Mouse (Mus musculus): ENCODE data around the gene Rpl3. TPM values are rescaled to one million over a fixed set of nuclear protein-coding genes. Genes with fewer than 3 reads are reported as not detected.

The Rpl3 gene
- polyA plus RNA-seq, 1 experiment from 2014 or later = 548 TPM

DNA sequence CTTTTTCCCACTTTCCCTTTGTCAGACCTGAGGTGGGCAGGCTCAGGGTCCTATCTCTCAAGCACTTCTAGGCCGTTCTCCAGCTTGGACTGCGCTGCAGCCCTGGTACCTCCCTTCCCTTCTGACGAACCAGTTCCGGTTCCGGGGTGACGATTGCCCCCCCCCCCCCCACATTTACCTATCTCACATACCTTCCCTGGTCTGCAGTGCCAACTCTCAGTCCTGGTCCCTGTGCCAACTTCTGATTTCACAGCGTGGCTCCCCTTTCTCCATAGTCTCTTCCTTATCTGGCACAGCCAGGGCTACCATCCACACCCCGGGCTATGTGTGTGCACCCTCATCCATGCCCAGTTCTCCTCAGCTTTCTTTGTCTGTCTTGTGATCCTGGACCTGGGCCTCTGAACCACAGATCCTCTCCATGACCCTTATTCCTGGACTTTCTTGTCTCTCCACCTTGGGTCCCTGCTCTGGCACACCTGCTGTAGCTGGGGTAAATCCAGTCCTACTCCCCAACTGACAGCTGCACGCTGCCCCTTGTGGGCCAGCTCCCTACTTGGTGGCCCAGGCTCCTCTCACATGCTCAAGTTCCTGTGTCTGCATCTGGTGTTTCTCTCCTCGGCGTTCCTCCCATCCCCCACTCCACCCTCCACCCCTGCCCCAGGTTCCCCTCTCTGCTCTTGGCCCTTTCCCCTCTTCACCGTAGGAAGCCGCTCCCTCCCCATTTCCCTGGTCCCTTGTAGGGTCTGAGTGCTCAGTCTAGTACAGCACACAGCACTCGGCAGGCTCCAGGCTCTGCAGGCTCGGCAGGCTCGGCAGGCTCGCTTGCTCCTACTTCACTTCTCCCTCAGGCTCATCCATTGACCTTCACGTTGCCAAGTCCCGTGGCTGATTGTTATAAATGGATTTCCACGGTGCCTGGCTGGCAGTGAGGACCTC lies 5.5 kb upstream of the Rpl3 start:
- H3K27ac ChIP-seq (ENCODE audit: low read length) = peak overlapping the region; percentile 20; the same call in 1 of the 2 replicates
- peak; percentile 57 for ATAC-seq
- no peaks in the 10 kb centered on the region for H3K36me3 ChIP-seq (ENCODE audit: control insufficient read depth, insufficient read depth, low read length)
- peak overlapping the region; percentile 33; the same call in 1 of the 2 replicates for H3K4me2 ChIP-seq (ENCODE audit: low read length)
- H3K4me1 ChIP-seq (ENCODE audit: control insufficient read depth, insufficient read depth, low read length) = peaks cover 29% of the 10 kb centered on the region
- peak overlapping the region; percentile 44; the same call in 1 of the 2 replicates for H3K9ac ChIP-seq (ENCODE audit: low read depth, low read length)
- no peak overlapping the region for H3K4me3 ChIP-seq (ENCODE audit: low read depth, low read length)
- WGBS = 23% methylated on average over 20 of the region's 20 CpGs
- H3K9me3 ChIP-seq (replicated peaks; ENCODE audit: control insufficient read depth, low read length, poor library complexity, severe bottlenecking) = no peaks in the 10 kb centered on the region
- H3K27me3 ChIP-seq (ENCODE audit: control insufficient read depth, insufficient read depth, low read depth, low read length) = no peaks in the 10 kb centered on the region

DNA sequence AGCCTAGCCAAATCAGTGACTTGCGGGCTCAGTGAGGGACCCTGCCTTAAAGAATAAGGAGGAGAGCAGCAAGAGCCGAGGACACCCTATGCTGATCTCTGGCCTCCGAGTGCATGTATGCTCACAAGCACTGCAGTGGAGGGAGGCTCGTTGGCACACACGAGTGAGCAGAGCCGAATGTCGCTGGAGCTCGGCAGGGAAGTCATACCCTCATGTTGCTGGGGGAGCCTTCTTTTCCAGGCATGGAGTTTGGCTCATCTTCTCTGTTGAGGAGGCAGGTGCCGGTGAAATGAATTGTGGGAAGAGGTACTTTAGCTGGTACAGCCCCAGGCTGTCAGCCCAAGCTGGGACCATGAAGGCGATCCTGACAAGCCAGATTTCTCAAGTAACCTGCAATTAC lies 4.7 kb upstream of the Rpl3 start:
- 62% methylated on average over 10 of the region's 10 CpGs for WGBS
- Histone ChIP-seq H3K4me3 (ENCODE audit: low read depth, low read length) (no peak overlapping the region), H3K4me1 (ENCODE audit: control insufficient read depth, insufficient read depth, low read length) (peaks cover 32% of the 10 kb centered on the region), H3K9me3 (replicated peaks; ENCODE audit: control insufficient read depth, low read length, poor library complexity, severe bottlenecking) (no peaks in the 10 kb centered on the region), H3K9ac (ENCODE audit: low read depth, low read length) (no peak overlapping the region), H3K36me3 (ENCODE audit: control insufficient read depth, insufficient read depth, low read length) (no peaks in the 10 kb centered on the region), H3K27ac (ENCODE audit: low read length) (no peak overlapping the region), H3K27me3 (ENCODE audit: control insufficient read depth, insufficient read depth, low read depth, low read length) (no peaks in the 10 kb centered on the region), H3K4me2 (ENCODE audit: low read length) (no peak overlapping the region)
- ATAC-seq = no peak

DNA sequence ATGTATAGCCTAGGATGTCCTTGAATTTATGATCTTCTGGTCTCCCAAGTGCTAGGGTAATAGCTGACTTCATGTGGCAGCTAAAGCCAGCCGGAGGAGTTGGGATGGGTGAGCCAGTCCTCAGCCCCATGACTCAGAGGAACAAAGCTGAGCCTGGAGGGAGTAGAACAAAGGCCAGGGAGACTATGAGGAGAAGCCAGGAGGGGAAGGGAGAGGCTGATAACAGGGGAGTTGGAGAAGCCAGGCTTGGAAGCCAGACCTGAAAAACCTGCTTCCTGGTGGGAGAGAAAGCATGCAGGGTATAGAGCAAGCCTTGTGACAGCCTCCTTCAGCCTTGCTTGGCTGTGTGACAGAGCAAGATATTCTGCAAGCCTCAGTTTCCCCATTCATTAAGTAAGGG lies 3.9 kb upstream of the Rpl3 start:
- 59% methylated on average over 1 of the region's 1 CpGs for WGBS
- peaks cover 32% of the 10 kb centered on the region for H3K4me1 ChIP-seq (ENCODE audit: control insufficient read depth, insufficient read depth, low read length)

DNA sequence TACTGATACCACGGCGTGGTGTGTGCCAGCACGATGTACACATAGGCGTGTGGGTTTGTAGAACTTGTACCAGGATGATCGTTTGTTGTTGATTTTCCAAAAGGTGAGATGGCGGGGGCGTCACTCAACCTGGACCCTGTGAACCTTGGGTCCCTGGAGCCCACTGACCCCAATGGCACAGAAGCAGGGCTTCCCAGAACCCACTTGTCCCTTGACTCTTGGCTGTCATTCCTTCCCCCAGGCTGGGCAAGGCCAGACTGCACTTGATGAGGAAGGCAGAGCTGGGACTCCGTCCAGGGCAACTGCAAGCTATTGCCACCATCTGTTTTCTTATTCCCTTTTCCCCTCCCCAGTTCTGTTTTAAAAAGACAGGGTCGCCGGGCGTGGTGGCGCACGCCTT lies 2.5 kb upstream of the Rpl3 start:
- Histone ChIP-seq H3K27me3 (ENCODE audit: control insufficient read depth, insufficient read depth, low read depth, low read length) (no peaks in the 10 kb centered on the region), H3K4me1 (ENCODE audit: control insufficient read depth, insufficient read depth, low read length) (peaks cover 32% of the 10 kb centered on the region), H3K4me2 (ENCODE audit: low read length) (no peak overlapping the region), H3K4me3 (ENCODE audit: low read depth, low read length) (no peak overlapping the region), H3K9ac (ENCODE audit: low read depth, low read length) (no peak overlapping the region), H3K9me3 (replicated peaks; ENCODE audit: control insufficient read depth, low read length, poor library complexity, severe bottlenecking) (no peaks in the 10 kb centered on the region), H3K36me3 (ENCODE audit: control insufficient read depth, insufficient read depth, low read length) (no peaks in the 10 kb centered on the region), H3K27ac (ENCODE audit: low read length) (no peak overlapping the region)
- ATAC-seq = no peak
- WGBS = 92% methylated on average over 13 of the region's 13 CpGs

More for the DNA sequence above, 3.9 kb upstream of the Rpl3 start:
- Histone ChIP-seq H3K27ac (ENCODE audit: low read length) (no peak overlapping the region), H3K36me3 (ENCODE audit: control insufficient read depth, insufficient read depth, low read length) (no peaks in the 10 kb centered on the region), H3K4me3 (ENCODE audit: low read depth, low read length) (no peak overlapping the region), H3K9me3 (replicated peaks; ENCODE audit: control insufficient read depth, low read length, poor library complexity, severe bottlenecking) (no peaks in the 10 kb centered on the region), H3K4me2 (ENCODE audit: low read length) (no peak overlapping the region), H3K27me3 (ENCODE audit: control insufficient read depth, insufficient read depth, low read depth, low read length) (no peaks in the 10 kb centered on the region), H3K9ac (ENCODE audit: low read depth, low read length) (no peak overlapping the region)
- no peak for ATAC-seq

DNA sequence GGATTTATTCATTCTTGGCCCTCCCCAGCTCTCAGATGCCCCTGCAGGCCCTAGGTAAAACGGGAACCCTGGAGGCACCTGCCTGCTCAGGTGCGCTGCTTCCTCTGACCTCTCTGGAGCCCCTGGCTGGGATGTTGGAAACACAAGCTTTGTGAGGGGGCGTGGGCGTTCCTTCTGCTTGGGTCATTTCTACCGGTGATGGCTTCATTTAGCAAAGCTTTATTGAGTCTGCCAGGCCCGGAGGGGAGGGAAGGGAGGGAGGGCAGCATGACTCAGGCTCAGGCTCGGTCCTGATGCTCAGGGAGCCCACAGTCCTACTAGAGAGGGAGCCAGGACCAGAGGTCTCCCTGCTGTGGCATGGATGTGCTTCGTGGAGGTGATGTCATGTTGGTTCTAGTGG lies 931 bp upstream of the Rpl3 start:
- H3K27me3 ChIP-seq (ENCODE audit: control insufficient read depth, insufficient read depth, low read depth, low read length) = no peaks in the 10 kb centered on the region; the same call in 1 of the 2 replicates
- WGBS = 14% methylated on average over 8 of the region's 8 CpGs

DNA sequence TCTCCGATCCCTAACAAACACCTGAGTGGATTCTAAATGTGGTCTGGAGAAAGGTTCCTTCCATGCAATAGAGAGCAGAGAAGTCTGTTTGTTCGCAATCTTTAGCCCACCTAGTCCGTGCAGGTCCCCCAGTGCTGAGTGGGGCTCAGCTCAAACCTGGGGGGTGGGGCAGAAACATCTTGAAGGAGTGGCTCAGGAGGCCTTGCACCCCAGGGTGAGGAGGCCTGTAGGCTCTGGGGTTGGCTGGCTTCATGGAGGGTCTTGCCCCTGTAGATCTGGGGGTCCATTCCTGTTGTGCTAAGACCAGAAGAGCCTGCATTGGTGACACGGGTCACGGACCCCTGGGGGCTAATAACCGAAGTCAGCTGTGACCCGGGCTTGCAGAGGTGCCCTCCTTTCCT lies 373 bp upstream of the Rpl3 start:
- Histone ChIP-seq H3K27me3 (ENCODE audit: control insufficient read depth, insufficient read depth, low read depth, low read length) (no peaks in the 10 kb centered on the region; the same call in 1 of the 2 replicates), H3K4me3 (ENCODE audit: low read depth, low read length) (peak overlapping the region; percentile 88), H3K27ac (ENCODE audit: low read length) (peak overlapping the region; percentile 74), H3K9me3 (replicated peaks; ENCODE audit: control insufficient read depth, low read length, poor library complexity, severe bottlenecking) (no peaks in the 10 kb centered on the region), H3K9ac (ENCODE audit: low read depth, low read length) (peak overlapping the region; percentile 96), H3K4me2 (ENCODE audit: low read length) (peak overlapping the region; percentile 97), H3K36me3 (ENCODE audit: control insufficient read depth, insufficient read depth, low read length) (no peaks in the 10 kb centered on the region), H3K4me1 (ENCODE audit: control insufficient read depth, insufficient read depth, low read length) (peaks cover 19% of the 10 kb centered on the region)
- ATAC-seq = no peak
- WGBS = 15% methylated on average over 7 of the region's 7 CpGs

More for the DNA sequence above, 931 bp upstream of the Rpl3 start:
- Histone ChIP-seq H3K9ac (ENCODE audit: low read depth, low read length) (peak overlapping the region; percentile 96), H3K4me1 (ENCODE audit: control insufficient read depth, insufficient read depth, low read length) (peaks cover 24% of the 10 kb centered on the region), H3K27ac (ENCODE audit: low read length) (peak overlapping the region; percentile 13), H3K4me3 (ENCODE audit: low read depth, low read length) (peak overlapping the region; percentile 88), H3K4me2 (ENCODE audit: low read length) (peak overlapping the region; percentile 97), H3K9me3 (replicated peaks; ENCODE audit: control insufficient read depth, low read length, poor library complexity, severe bottlenecking) (no peaks in the 10 kb centered on the region), H3K36me3 (ENCODE audit: control insufficient read depth, insufficient read depth, low read length) (no peaks in the 10 kb centered on the region)
- no peak for ATAC-seq

- H3K36me3 ChIP-seq (ENCODE audit: control insufficient read depth, insufficient read depth, low read length) = no peaks in the 10 kb centered on the region
- ATAC-seq = peak; percentile 56
- H3K9me3 ChIP-seq (replicated peaks; ENCODE audit: control insufficient read depth, low read length, poor library complexity, severe bottlenecking) = no peaks in the 10 kb centered on the region
- 1% methylated on average over 17 of the region's 17 CpGs for WGBS
- no peaks in the 10 kb centered on the region; the same call in 1 of the 2 replicates for H3K27me3 ChIP-seq (ENCODE audit: control insufficient read depth, insufficient read depth, low read depth, low read length)
- H3K27ac ChIP-seq (ENCODE audit: low read length) = peak overlapping the region; percentile 17
- H3K4me2 ChIP-seq (ENCODE audit: low read length) = peak overlapping the region; percentile 97
- peaks cover 12% of the 10 kb centered on the region for H3K4me1 ChIP-seq (ENCODE audit: control insufficient read depth, insufficient read depth, low read length)
- H3K9ac ChIP-seq (ENCODE audit: low read depth, low read length) = peak overlapping the region; percentile 96
- H3K4me3 ChIP-seq (ENCODE audit: low read depth, low read length) = peak overlapping the region; percentile 88
These were observed 937 bp downstream of the Rpl3 start for GRCm38 (mm10) chr15:80090741-80091120.

GRCm38 (mm10) chr15:80090155-80090554 lies 1.5 kb downstream of the Rpl3 start:
- H3K4me2 ChIP-seq (ENCODE audit: low read length) = no peak overlapping the region; the same call in 1 of the 2 replicates
- no peak overlapping the region for H3K4me3 ChIP-seq (ENCODE audit: low read depth, low read length)

DNA sequence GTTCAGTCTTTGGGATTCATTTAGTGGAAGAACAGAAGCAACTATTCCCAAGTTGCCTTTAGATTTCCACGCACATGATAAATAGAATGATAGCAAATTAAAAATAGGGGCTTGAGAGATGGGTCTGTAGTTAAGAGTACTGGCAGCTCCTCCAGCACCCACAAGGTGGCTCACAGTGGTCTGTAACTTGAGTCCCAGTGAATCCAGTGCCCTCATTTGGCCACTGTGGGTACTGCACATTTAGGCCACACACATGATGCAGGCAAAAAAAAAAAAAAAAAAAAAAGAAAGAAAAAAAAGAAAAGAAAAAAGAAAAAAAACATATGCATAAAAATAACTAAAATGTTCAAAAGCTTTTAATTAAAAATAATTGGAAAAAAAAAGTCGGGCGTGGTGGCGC lies 3.0 kb downstream of the Rpl3 start:
- Histone ChIP-seq H3K36me3 (ENCODE audit: control insufficient read depth, insufficient read depth, low read length) (no peaks in the 10 kb centered on the region), H3K9me3 (replicated peaks; ENCODE audit: control insufficient read depth, low read length, poor library complexity, severe bottlenecking) (no peaks in the 10 kb centered on the region), H3K27me3 (ENCODE audit: control insufficient read depth, insufficient read depth, low read depth, low read length) (no peaks in the 10 kb centered on the region; the same call in 1 of the 2 replicates), H3K4me3 (ENCODE audit: low read depth, low read length) (no peak overlapping the region), H3K9ac (ENCODE audit: low read depth, low read length) (no peak overlapping the region), H3K4me2 (ENCODE audit: low read length) (no peak overlapping the region), H3K4me1 (ENCODE audit: control insufficient read depth, insufficient read depth, low read length) (peaks cover 14% of the 10 kb centered on the region), H3K27ac (ENCODE audit: low read length) (no peak overlapping the region)
- 36% methylated on average over 4 of the region's 4 CpGs for WGBS
- ATAC-seq = no peak

More at GRCm38 (mm10) chr15:80090155-80090554, 1.5 kb downstream of the Rpl3 start:
- Histone ChIP-seq H3K36me3 (ENCODE audit: control insufficient read depth, insufficient read depth, low read length) (no peaks in the 10 kb centered on the region), H3K9me3 (replicated peaks; ENCODE audit: control insufficient read depth, low read length, poor library complexity, severe bottlenecking) (no peaks in the 10 kb centered on the region), H3K27me3 (ENCODE audit: control insufficient read depth, insufficient read depth, low read depth, low read length) (no peaks in the 10 kb centered on the region; the same call in 1 of the 2 replicates), H3K27ac (ENCODE audit: low read length) (no peak overlapping the region), H3K4me1 (ENCODE audit: control insufficient read depth, insufficient read depth, low read length) (peaks cover 12% of the 10 kb centered on the region), H3K9ac (ENCODE audit: low read depth, low read length) (no peak overlapping the region)
- ATAC-seq = no peak
- WGBS = 75% methylated on average over 11 of the region's 11 CpGs
